Mouse (Mus musculus): Measurements from ENCODE around the gene Olfr1143. TPM values are rescaled to one million over a fixed set of nuclear protein-coding genes. Genes with fewer than 3 reads are reported as not detected.

Olfr1143 gene
- total RNA-seq (2021) = not detected
- long read RNA-seq, experiment 1 = 0 reads
- long read RNA-seq, experiment 2 = 0 reads

- Histone ChIP-seq H3K27ac (no peak within 1 kb of the TSS), H3K4me3 (no peak within 1 kb of the TSS)
- DNase-seq (ENCODE audit: low spot score in 2 of 2) = no peak
- no peak for TF ChIP-seq CTCF (conservative IDR thresholded peaks at IDR 0.05)
Observed at GRCm38 (mm10) chr2:87800292-87800691, at the start of gene Olfr1143. Olfr1143 (plus strand) TSS chr2:87800592.

GRCm38 (mm10) chr2:87753891-87754290 is 46.5 kb upstream of the Olfr1143 start, which contains the start of gene Olfr1141:
Olfr1141 (minus strand) TSS chr2:87753991.
- Histone ChIP-seq H3K27ac (no peak within 1 kb of the TSS), H3K4me3 (no peak within 1 kb of the TSS)
- TF ChIP-seq CTCF (conservative IDR thresholded peaks at IDR 0.05) = no peak
- DNase-seq (ENCODE audit: low spot score in 2 of 2) = no peak

DNA sequence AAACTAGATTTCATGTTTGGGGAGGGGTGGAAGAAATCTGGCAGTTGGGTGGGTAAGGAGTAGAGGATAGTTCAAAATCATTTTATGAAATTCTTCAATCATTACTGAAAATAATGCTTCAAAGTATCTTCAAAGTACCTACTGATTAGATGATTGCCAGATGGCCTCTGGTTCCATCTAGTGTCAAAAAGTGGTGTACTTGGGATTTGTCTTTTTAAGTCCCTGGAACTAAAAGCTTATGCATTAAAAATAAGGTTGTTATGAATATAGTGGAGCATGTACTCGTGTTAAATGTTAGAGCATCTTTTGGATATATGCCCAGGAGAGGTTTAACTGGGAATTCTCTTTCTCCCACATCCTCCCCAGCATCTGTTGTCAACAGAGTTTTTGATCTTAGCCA is 24.2 kb upstream of the Olfr1143 start:
- no peak overlapping the region for H3K27ac ChIP-seq
- DNase-seq (ENCODE audit: low spot score in 2 of 2) = no peak
- no peak overlapping the region for H3K4me3 ChIP-seq
- TF ChIP-seq CTCF (conservative IDR thresholded peaks at IDR 0.05) = peak; percentile 69

DNA sequence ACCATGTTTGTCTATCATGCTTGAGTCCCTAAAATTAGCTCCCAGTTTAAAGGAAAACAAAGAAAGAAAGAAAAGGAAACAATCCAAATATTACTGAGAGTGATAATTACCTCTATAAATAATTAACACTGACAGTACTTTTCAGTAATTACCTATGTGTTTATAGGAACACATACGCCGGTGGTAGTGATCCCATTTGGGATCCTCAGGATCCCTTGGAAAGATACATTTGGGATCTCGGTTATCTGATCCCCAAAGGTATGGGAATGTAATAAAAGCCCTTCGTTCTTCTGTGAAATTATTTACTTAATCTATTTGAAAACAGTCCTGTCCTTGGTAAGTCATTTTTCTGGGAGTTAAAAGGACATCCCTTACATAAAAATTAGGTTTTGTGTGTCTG is 21.2 kb upstream of the Olfr1143 start, which contains the start of gene Olfr152:
Gene Olfr152, plus strand, starts transcription at position 301 of the 400 bp plus-strand sequence.
- TF ChIP-seq CTCF (conservative IDR thresholded peaks at IDR 0.05) = no peak
- Histone ChIP-seq H3K4me3 (no peak within 1 kb of the TSS), H3K27ac (no peak within 1 kb of the TSS)
- no peak for DNase-seq (ENCODE audit: low spot score in 2 of 2)

- no peak for DNase-seq (ENCODE audit: low spot score in 2 of 2)
- no peak for TF ChIP-seq CTCF (conservative IDR thresholded peaks at IDR 0.05)
- no peak within 1 kb of the TSS for H3K4me3 ChIP-seq
- no peak within 1 kb of the TSS for H3K27ac ChIP-seq
Observed at GRCm38 (mm10) chr2:87809522-87809921, 9.1 kb downstream of the Olfr1143 start, which contains the start of gene Olfr1145. Olfr1145 (plus strand) TSS chr2:87809822.

GRCm38 (mm10) chr2:87830233-87830632 is 29.8 kb downstream of the Olfr1143 start, which contains the start of gene Olfr1148:
Olfr1148 (plus strand) TSS chr2:87830533.
- no peak within 1 kb of the TSS for H3K4me3 ChIP-seq
- H3K27ac ChIP-seq = no peak within 1 kb of the TSS
- TF ChIP-seq CTCF (conservative IDR thresholded peaks at IDR 0.05) = no peak
- DNase-seq (ENCODE audit: low spot score in 2 of 2) = no peak

DNA sequence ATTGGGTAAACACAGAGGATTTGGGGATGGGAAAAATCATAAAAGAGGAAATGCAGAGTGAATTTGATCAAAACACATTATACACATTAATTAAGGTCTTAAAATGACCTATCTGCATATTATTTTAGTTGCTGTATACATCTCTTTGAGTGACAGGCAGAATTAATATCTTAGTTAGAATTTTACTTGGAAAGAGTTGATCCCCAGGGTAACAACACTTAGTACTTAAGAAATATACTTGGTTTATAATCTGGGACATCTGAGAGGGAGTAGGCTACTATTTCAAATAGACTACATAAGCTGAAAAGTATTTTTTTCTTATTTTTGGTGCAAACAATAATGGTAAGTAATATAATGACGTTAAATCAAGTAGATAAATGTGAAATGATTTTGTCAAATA is 43.3 kb downstream of the Olfr1143 start, which contains the start of gene Olfr1150-ps1:
Gene Olfr1150-ps1, plus strand, starts transcription at position 301 of the 400 bp plus-strand sequence.
- no peak within 1 kb of the TSS for H3K27ac ChIP-seq
- TF ChIP-seq CTCF (conservative IDR thresholded peaks at IDR 0.05) = no peak
- no peak for DNase-seq (ENCODE audit: low spot score in 2 of 2)
- no peak within 1 kb of the TSS for H3K4me3 ChIP-seq

Other genes starting within 250 kb of the Olfr1143 start
- not detected for gene Olfr1129, start 226.7 kb upstream of the Olfr1143 start, total RNA-seq (2021)
- gene Olfr1130, start 194.4 kb upstream of the Olfr1143 start, total RNA-seq (2021) = not detected
- gene Olfr1131, start 173.5 kb upstream of the Olfr1143 start, total RNA-seq (2021) = not detected
- gene Olfr1132, start 163.1 kb upstream of the Olfr1143 start, total RNA-seq (2021) = not detected
- gene Olfr1133, start 153.2 kb upstream of the Olfr1143 start, total RNA-seq (2021) = not detected
- not detected for gene Olfr1134, start 142.1 kb upstream of the Olfr1143 start, total RNA-seq (2021)
- gene Olfr1135, start 126.9 kb upstream of the Olfr1143 start, total RNA-seq (2021) = not detected
- gene Olfr1136, start 106.6 kb upstream of the Olfr1143 start, total RNA-seq (2021) = not detected
- gene Olfr1137, start 87.4 kb upstream of the Olfr1143 start, total RNA-seq (2021) = not detected
- not detected for gene Olfr1138, start 60.6 kb upstream of the Olfr1143 start, total RNA-seq (2021)
- gene Olfr1140, start 56.8 kb upstream of the Olfr1143 start, total RNA-seq (2021) = not detected
- gene Olfr1141, start 46.6 kb upstream of the Olfr1143 start, total RNA-seq (2021) = not detected
- gene Olfr152, start 21.1 kb upstream of the Olfr1143 start, total RNA-seq (2021) = not detected
- not detected for gene Olfr1145, start 9.2 kb downstream of the Olfr1143 start, total RNA-seq (2021)
- gene Olfr1148, start 29.9 kb downstream of the Olfr1143 start, total RNA-seq (2021) = not detected
- gene Olfr1150-ps1, start 43.4 kb downstream of the Olfr1143 start, total RNA-seq (2021) = not detected
- gene Olfr1151, start 55.3 kb downstream of the Olfr1143 start, total RNA-seq (2021) = not detected
- gene Olfr1152, start 65.9 kb downstream of the Olfr1143 start, total RNA-seq (2021) = not detected
- not detected for gene Olfr1153, start 94.4 kb downstream of the Olfr1143 start, total RNA-seq (2021)
- gene Olfr1154, start 104.6 kb downstream of the Olfr1143 start, total RNA-seq (2021) = not detected
- not detected for gene Olfr1155, start 144.5 kb downstream of the Olfr1143 start, total RNA-seq (2021)
- under 1 TPM in 1 of 2 experiments, not detected in 1; 0.15 TPM for gene Olfr1156, start 152.5 kb downstream of the Olfr1143 start, total RNA-seq (2021)
- gene Olfr1157, start 167.7 kb downstream of the Olfr1143 start, total RNA-seq (2021) = not detected
- not detected for gene Olfr74, start 174.1 kb downstream of the Olfr1143 start, total RNA-seq (2021)
- not detected for gene Olfr1158, start 189.5 kb downstream of the Olfr1143 start, total RNA-seq (2021)
- not detected for gene Olfr1160, start 207.7 kb downstream of the Olfr1143 start, total RNA-seq (2021)
- not detected for gene Olfr1161, start 222.2 kb downstream of the Olfr1143 start, total RNA-seq (2021)
- gene Olfr73, start 237.1 kb downstream of the Olfr1143 start, total RNA-seq (2021) = not detected

Measured in layer of hippocampus, adult 2 months (tissue).